Comparison of ENCODE assay signal across 8 mouse cellular contexts in genomic region chr9:89821109-89821852, GRCm38 (mm10).
DNase-seq lines count a peak whose midpoint lies in the region; ATAC-seq and TF ChIP-seq lines count a peak whose summit lies in the region.

No protein-coding gene starts in this region.

- peak; percentile 73 for ATAC-seq in lung, embryonic 14.5 days (ENCODE audit: insufficient read depth)
- ATAC-seq in hindbrain, embryonic 14.5 days (ENCODE audit: low FRiP score) = peak; percentile 75
- peak; percentile 78 for ATAC-seq in neural tube, embryonic 14.5 days (ENCODE audit: low read depth)

- peak overlapping the region; percentile 36; the same call in 1 of the 2 replicates for H3K27ac ChIP-seq in lung, embryonic 14.5 days (ENCODE audit: low read depth)
- H3K27ac ChIP-seq in hindbrain, embryonic 14.5 days = peak overlapping the region; percentile 80
- H3K27ac ChIP-seq in neural tube, embryonic 14.5 days (ENCODE audit: low read depth, low read length) = peak overlapping the region; percentile 39; the same call in 1 of the 2 replicates

- intact Hi-C loops in left cerebral cortex, postnatal 36 days (cut with DNase I) = no loop called here

- peak; percentile 39 for DNase-seq in adrenal gland, adult 2 months
- DNase-seq in adrenal gland, postnatal 4 days (ENCODE audit: low spot score in 2 of 2) = no peak
- peak; percentile 81 for DNase-seq in lung, embryonic 14.5 days
- no peak for DNase-seq in lung, postnatal 36 days
- DNase-seq in hindbrain, embryonic 14.5 days (ENCODE audit: low spot score) = peak; percentile 45
- no peak for DNase-seq in cerebellum, adult 18-20 months
- DNase-seq in left cerebral cortex, postnatal 36 days (ENCODE audit: low spot score in 2 of 2) = no peak

- no peaks in the 10 kb centered on the region for H3K9me3 ChIP-seq in lung, embryonic 14.5 days (ENCODE audit: low read depth, low read length)
- H3K9me3 ChIP-seq in hindbrain, embryonic 14.5 days (ENCODE audit: control insufficient read depth, low read length) = no peaks in the 10 kb centered on the region
- no peaks in the 10 kb centered on the region for H3K9me3 ChIP-seq in neural tube, embryonic 14.5 days (ENCODE audit: control insufficient read depth, low read length)

- no peaks in the 10 kb centered on the region for H3K27me3 ChIP-seq in lung, embryonic 14.5 days (ENCODE audit: insufficient read depth, low read length)
- no peaks in the 10 kb centered on the region for H3K27me3 ChIP-seq in hindbrain, embryonic 14.5 days (ENCODE audit: control insufficient read depth, insufficient read depth, low read length)
- H3K27me3 ChIP-seq in neural tube, embryonic 14.5 days (ENCODE audit: control insufficient read depth, insufficient read depth, low read length) = no peaks in the 10 kb centered on the region

- no peak overlapping the region for H3K4me2 ChIP-seq in lung, embryonic 14.5 days
- H3K4me2 ChIP-seq in hindbrain, embryonic 14.5 days (replicated peaks) = 0 out of 2 replicates have a peak overlapping the region, but pooled peaks have one; percentile 6
- no peak overlapping the region for H3K4me2 ChIP-seq in neural tube, embryonic 14.5 days (ENCODE audit: low read depth, low read length)

- no peaks in the 10 kb centered on the region for H3K4me1 ChIP-seq in lung, embryonic 14.5 days (ENCODE audit: insufficient read depth)
- peaks cover 11% of the 10 kb centered on the region for H3K4me1 ChIP-seq in hindbrain, embryonic 14.5 days (replicated peaks; ENCODE audit: control insufficient read depth, insufficient read depth, low read length)
- H3K4me1 ChIP-seq in neural tube, embryonic 14.5 days (ENCODE audit: control insufficient read depth, insufficient read depth, low read length) = peaks cover 8% of the 10 kb centered on the region; the same call in 1 of the 2 replicates

- 41% methylated on average over 20 of the region's 20 CpGs for whole genome bisulfite sequencing in lung, embryonic 14.5 days
- 46% methylated on average over 20 of the region's 20 CpGs for WGBS in hindbrain, embryonic 14.5 days
- 52% methylated on average over 20 of the region's 20 CpGs for WGBS in neural tube, embryonic 14.5 days

- TF ChIP-seq CTCF in lung, embryonic 14.5 days (IDR thresholded peaks at IDR 0.05; ENCODE audit: low read depth) = no peak

- no peaks in the 10 kb centered on the region for H3K36me3 ChIP-seq in lung, embryonic 14.5 days (ENCODE audit: insufficient read depth)
- no peaks in the 10 kb centered on the region for H3K36me3 ChIP-seq in hindbrain, embryonic 14.5 days (replicated peaks; ENCODE audit: control insufficient read depth, insufficient read depth)
- no peaks in the 10 kb centered on the region for H3K36me3 ChIP-seq in neural tube, embryonic 14.5 days (ENCODE audit: control insufficient read depth, insufficient read depth, low read length)

- H3K9ac ChIP-seq in lung, embryonic 14.5 days = no peak overlapping the region
- no peak overlapping the region for H3K9ac ChIP-seq in hindbrain, embryonic 14.5 days
- H3K9ac ChIP-seq in neural tube, embryonic 14.5 days (replicated peaks; ENCODE audit: low read depth, low read length) = no peak overlapping the region

- H3K4me3 ChIP-seq in lung, embryonic 14.5 days (ENCODE audit: low read depth, low read length) = no peak overlapping the region
- no peak overlapping the region for H3K4me3 ChIP-seq in hindbrain, embryonic 14.5 days (replicated peaks; ENCODE audit: low read length)
- no peak overlapping the region for H3K4me3 ChIP-seq in neural tube, embryonic 14.5 days (ENCODE audit: low read depth, low read length)

Comparison
In these comparisons a context has a peak if more than half of its experiments do, and no peak if none do; other contexts are left out.
1. DNase-seq: peak in adrenal gland, adult 2 months (single experiment), lung, embryonic 14.5 days (single experiment) and hindbrain, embryonic 14.5 days (single experiment); none in adrenal gland, postnatal 4 days (0 of 2), lung, postnatal 36 days (single experiment), cerebellum, adult 18-20 months (0 of 2) and left cerebral cortex, postnatal 36 days (0 of 2).
2. Peak in every context shown above with its lines, with median percentiles within 50 percentile points of each other: ATAC-seq and H3K27ac ChIP-seq.